Mouse (Mus musculus): ENCODE results near the gene Fabp3. TPM values are rescaled to one million over a fixed set of nuclear protein-coding genes. Genes with fewer than 3 reads are reported as not detected.

Gene Fabp3
- polyA plus RNA-seq, 1 experiment from 2014 or later = 37.2 TPM

DNA sequence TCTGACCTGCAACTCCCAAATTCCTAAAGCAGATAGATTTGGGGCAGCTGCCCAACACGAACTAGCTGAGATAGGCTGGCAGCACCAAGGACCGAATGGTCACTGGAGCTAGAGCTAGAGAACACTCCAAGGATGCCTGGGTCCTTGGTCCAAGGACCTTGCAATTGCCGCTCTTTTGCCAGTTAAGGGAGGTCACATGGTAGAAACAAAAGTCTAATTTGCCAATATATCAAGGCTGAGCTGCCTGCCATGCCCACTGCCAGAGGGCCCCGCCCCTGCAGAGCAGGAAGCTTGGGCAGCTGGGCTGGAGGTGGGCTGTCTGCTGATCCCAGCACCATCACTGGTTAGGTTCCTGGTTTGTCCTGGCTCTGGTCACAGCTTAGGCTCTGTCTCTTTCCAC lies 5.2 kb downstream of the Fabp3 start:
- Histone ChIP-seq H3K4me2 (no peak overlapping the region), H3K4me3 (no peak overlapping the region), H3K9ac (no peak overlapping the region), H3K36me3 (peaks cover 27% of the 10 kb centered on the region), H3K27ac (no peak overlapping the region), H3K27me3 (peaks cover 28% of the 10 kb centered on the region), H3K9me3 (no peaks in the 10 kb centered on the region), H3K4me1 (peaks cover 12% of the 10 kb centered on the region)
- no peak for ATAC-seq (ENCODE audit: insufficient number of reproducible peaks, low FRiP score, low TSS enrichment, low read depth)
- 85% methylated on average over 4 of the region's 4 CpGs for WGBS

DNA sequence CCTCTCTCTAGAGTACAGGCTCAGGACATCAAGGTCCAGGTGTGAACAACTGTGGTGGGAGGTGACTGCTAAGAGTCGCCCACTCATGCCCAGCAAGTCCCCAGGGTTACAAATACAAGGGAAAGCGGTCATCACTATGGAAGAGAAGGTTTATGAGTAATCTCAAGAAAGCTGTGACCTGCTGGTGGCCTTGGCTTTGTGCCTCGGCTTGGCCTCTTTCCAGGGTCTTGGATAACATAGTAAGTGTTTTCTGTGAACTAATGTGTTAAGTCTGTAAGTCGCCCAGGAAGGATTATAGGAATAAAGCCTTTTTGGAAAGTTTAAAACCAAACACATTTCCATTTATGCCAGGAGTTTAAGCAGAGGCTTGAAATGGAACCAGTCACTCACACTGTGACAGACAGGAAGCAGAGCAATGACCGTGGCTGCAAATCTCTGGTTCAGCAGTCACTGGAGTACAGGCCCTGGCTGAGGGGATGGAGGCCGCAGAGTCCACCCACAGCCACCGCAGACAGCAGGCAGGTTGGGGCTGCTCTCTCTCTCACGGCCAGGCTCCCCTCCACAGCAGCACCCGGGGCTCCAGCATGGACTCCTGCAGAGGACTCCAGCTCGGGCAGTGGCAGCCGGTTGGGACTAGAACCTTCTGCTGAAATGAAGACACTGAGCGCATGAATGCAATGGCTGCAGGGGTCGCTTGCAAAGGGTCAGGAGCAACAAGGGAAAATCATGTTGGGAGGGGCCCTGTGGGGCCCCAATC lies 7.6 kb downstream of the Fabp3 start:
- H3K4me3 ChIP-seq = no peak overlapping the region
- H3K27ac ChIP-seq = no peak overlapping the region
- peaks cover 48% of the 10 kb centered on the region for H3K36me3 ChIP-seq
- 72% methylated on average over 13 of the region's 13 CpGs for WGBS
- H3K4me2 ChIP-seq = no peak overlapping the region
- H3K9ac ChIP-seq = no peak overlapping the region
- H3K9me3 ChIP-seq = no peaks in the 10 kb centered on the region
- no peak for ATAC-seq (ENCODE audit: insufficient number of reproducible peaks, low FRiP score, low TSS enrichment, low read depth)
- peaks cover 4% of the 10 kb centered on the region; the same call in 1 of the 2 replicates for H3K27me3 ChIP-seq
- peaks cover 5% of the 10 kb centered on the region; the same call in 1 of the 2 replicates for H3K4me1 ChIP-seq

DNA sequence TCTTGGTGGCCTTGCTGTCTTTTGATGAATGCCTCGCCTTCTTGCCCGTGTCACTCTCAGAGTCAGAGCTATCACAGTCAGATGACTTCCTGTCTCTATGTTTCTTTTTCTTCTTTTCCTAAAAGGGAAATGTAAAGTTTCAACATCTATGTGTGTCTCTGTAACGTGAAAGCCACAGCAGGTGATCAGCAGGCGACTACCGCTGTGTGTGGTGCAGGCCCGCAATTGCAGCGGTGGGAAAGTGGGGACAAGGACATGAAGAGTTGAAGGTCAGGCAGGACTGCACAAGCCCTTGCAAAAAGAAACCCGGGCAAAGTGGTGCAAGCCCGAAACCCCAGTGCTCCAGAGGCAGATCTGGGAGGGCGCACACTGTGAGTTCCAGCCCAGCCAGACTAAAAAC lies 8.3 kb downstream of the Fabp3 start:
- no peak overlapping the region for H3K9ac ChIP-seq
- H3K36me3 ChIP-seq = peaks cover 52% of the 10 kb centered on the region
- peaks cover 5% of the 10 kb centered on the region; the same call in 1 of the 2 replicates for H3K4me1 ChIP-seq
- WGBS = 87% methylated on average over 10 of the region's 10 CpGs
- no peaks in the 10 kb centered on the region for H3K9me3 ChIP-seq
- ATAC-seq (ENCODE audit: insufficient number of reproducible peaks, low FRiP score, low TSS enrichment, low read depth) = no peak
- no peak overlapping the region for H3K27ac ChIP-seq
- H3K4me3 ChIP-seq = no peak overlapping the region
- H3K27me3 ChIP-seq = no peaks in the 10 kb centered on the region
- H3K4me2 ChIP-seq = no peak overlapping the region

- peaks cover 5% of the 10 kb centered on the region; the same call in 1 of the 2 replicates for H3K4me1 ChIP-seq
- H3K9ac ChIP-seq = no peak overlapping the region
- H3K4me2 ChIP-seq = no peak overlapping the region
- no peak for ATAC-seq (ENCODE audit: insufficient number of reproducible peaks, low FRiP score, low TSS enrichment, low read depth)
- no peaks in the 10 kb centered on the region for H3K9me3 ChIP-seq
- no peak overlapping the region for H3K4me3 ChIP-seq
- no peak overlapping the region for H3K27ac ChIP-seq
- H3K36me3 ChIP-seq = peaks cover 64% of the 10 kb centered on the region
- WGBS = 75% methylated on average over 3 of the region's 3 CpGs
- H3K27me3 ChIP-seq = no peaks in the 10 kb centered on the region
Measured at GRCm38 (mm10) chr4:130318122-130318521, 9.7 kb downstream of the Fabp3 start.

- Histone ChIP-seq H3K4me1 (peaks cover 5% of the 10 kb centered on the region; the same call in 1 of the 2 replicates), H3K36me3 (peaks cover 76% of the 10 kb centered on the region), H3K4me2 (no peak overlapping the region), H3K27ac (no peak overlapping the region), H3K4me3 (no peak overlapping the region), H3K9ac (no peak overlapping the region), H3K27me3 (no peaks in the 10 kb centered on the region), H3K9me3 (no peaks in the 10 kb centered on the region)
- ATAC-seq (ENCODE audit: insufficient number of reproducible peaks, low FRiP score, low TSS enrichment, low read depth) = no peak
- 82% methylated on average over 7 of the region's 7 CpGs for WGBS
Measured at GRCm38 (mm10) chr4:130319564-130319963, 11.2 kb downstream of the Fabp3 start.

- H3K4me2 ChIP-seq = no peak overlapping the region
- H3K4me1 ChIP-seq = no peaks in the 10 kb centered on the region
- H3K9ac ChIP-seq = no peak overlapping the region
- no peak overlapping the region for H3K27ac ChIP-seq
- no peak for ATAC-seq (ENCODE audit: insufficient number of reproducible peaks, low FRiP score, low TSS enrichment, low read depth)
- peaks cover 78% of the 10 kb centered on the region for H3K36me3 ChIP-seq
- WGBS = 89% methylated on average over 7 of the region's 7 CpGs
- H3K27me3 ChIP-seq = no peaks in the 10 kb centered on the region
- no peak overlapping the region for H3K4me3 ChIP-seq
- H3K9me3 ChIP-seq = no peaks in the 10 kb centered on the region
Measured at GRCm38 (mm10) chr4:130321640-130322039, 13.2 kb downstream of the Fabp3 start.

- Histone ChIP-seq H3K4me3 (no peak overlapping the region), H3K9ac (no peak overlapping the region), H3K4me1 (no peaks in the 10 kb centered on the region), H3K4me2 (no peak overlapping the region), H3K27me3 (no peaks in the 10 kb centered on the region), H3K36me3 (peaks cover 86% of the 10 kb centered on the region), H3K27ac (no peak overlapping the region), H3K9me3 (no peaks in the 10 kb centered on the region)
- no peak for ATAC-seq (ENCODE audit: insufficient number of reproducible peaks, low FRiP score, low TSS enrichment, low read depth)
- WGBS = 79% methylated on average over 7 of the region's 7 CpGs
Measured at GRCm38 (mm10) chr4:130322567-130322966, 14.2 kb downstream of the Fabp3 start.

GRCm38 (mm10) chr4:130323165-130323564 lies 14.8 kb downstream of the Fabp3 start:
- Histone ChIP-seq H3K27ac (no peak overlapping the region), H3K4me2 (no peak overlapping the region), H3K36me3 (peaks cover 87% of the 10 kb centered on the region), H3K9ac (no peak overlapping the region), H3K9me3 (no peaks in the 10 kb centered on the region), H3K4me3 (no peak overlapping the region), H3K4me1 (no peaks in the 10 kb centered on the region), H3K27me3 (no peaks in the 10 kb centered on the region)
- WGBS = 70% methylated on average over 1 of the region's 1 CpGs
- no peak for ATAC-seq (ENCODE audit: insufficient number of reproducible peaks, low FRiP score, low TSS enrichment, low read depth)

GRCm38 (mm10) chr4:130323607-130324006 lies 15.2 kb downstream of the Fabp3 start:
- no peak overlapping the region for H3K4me3 ChIP-seq
- H3K27ac ChIP-seq = no peak overlapping the region
- no peak for ATAC-seq (ENCODE audit: insufficient number of reproducible peaks, low FRiP score, low TSS enrichment, low read depth)
- no peaks in the 10 kb centered on the region for H3K9me3 ChIP-seq
- peaks cover 88% of the 10 kb centered on the region for H3K36me3 ChIP-seq
- no peaks in the 10 kb centered on the region for H3K4me1 ChIP-seq
- H3K27me3 ChIP-seq = no peaks in the 10 kb centered on the region
- no peak overlapping the region for H3K4me2 ChIP-seq
- WGBS = 68% methylated on average over 5 of the region's 5 CpGs
- H3K9ac ChIP-seq = no peak overlapping the region

- 92% methylated on average over 2 of the region's 2 CpGs for WGBS
- Histone ChIP-seq H3K4me3 (no peak overlapping the region), H3K36me3 (peaks cover 82% of the 10 kb centered on the region), H3K27me3 (no peaks in the 10 kb centered on the region), H3K4me1 (no peaks in the 10 kb centered on the region), H3K9ac (no peak overlapping the region), H3K27ac (no peak overlapping the region), H3K4me2 (no peak overlapping the region), H3K9me3 (no peaks in the 10 kb centered on the region)
- ATAC-seq (ENCODE audit: insufficient number of reproducible peaks, low FRiP score, low TSS enrichment, low read depth) = no peak
Measured at GRCm38 (mm10) chr4:130325446-130325845, 17.1 kb downstream of the Fabp3 start.

DNA sequence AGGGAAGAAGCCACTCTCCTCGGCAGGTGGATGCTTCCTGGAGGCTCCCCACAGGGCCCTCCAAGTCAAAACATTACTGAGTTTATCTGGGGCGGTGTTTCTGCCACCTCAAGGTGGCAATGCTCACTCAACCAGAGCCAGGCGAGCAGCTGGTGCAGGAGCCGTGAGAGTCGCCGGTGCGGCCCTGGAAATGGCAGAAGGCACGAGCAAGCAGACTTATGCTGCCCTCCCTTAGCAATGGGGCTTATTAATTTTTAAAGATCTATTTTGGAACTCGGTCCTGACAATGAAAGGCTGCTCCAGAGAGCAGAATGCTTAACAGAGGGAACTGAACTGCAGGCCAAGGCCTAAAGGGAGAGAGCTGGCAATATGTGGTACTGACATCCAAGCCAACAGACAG lies 19.0 kb downstream of the Fabp3 start:
- H3K4me2 ChIP-seq = no peak overlapping the region
- 84% methylated on average over 9 of the region's 9 CpGs for WGBS
- no peak for ATAC-seq (ENCODE audit: insufficient number of reproducible peaks, low FRiP score, low TSS enrichment, low read depth)

GRCm38 (mm10) chr4:130335867-130336266 lies 27.5 kb downstream of the Fabp3 start:
- Histone ChIP-seq H3K4me3 (no peak overlapping the region), H3K4me1 (no peaks in the 10 kb centered on the region), H3K36me3 (peaks cover 66% of the 10 kb centered on the region), H3K27me3 (no peaks in the 10 kb centered on the region), H3K27ac (no peak overlapping the region), H3K9ac (no peak overlapping the region), H3K4me2 (no peak overlapping the region), H3K9me3 (no peaks in the 10 kb centered on the region)
- 89% methylated on average over 5 of the region's 5 CpGs for WGBS
- no peak for ATAC-seq (ENCODE audit: insufficient number of reproducible peaks, low FRiP score, low TSS enrichment, low read depth)

More for the DNA sequence above, 19.0 kb downstream of the Fabp3 start:
- no peak overlapping the region for H3K9ac ChIP-seq
- no peak overlapping the region for H3K4me3 ChIP-seq
- no peaks in the 10 kb centered on the region for H3K27me3 ChIP-seq
- H3K4me1 ChIP-seq = no peaks in the 10 kb centered on the region
- no peaks in the 10 kb centered on the region for H3K9me3 ChIP-seq
- H3K36me3 ChIP-seq = peaks cover 75% of the 10 kb centered on the region
- H3K27ac ChIP-seq = no peak overlapping the region

All from limb, embryonic 15.5 days (tissue).